Mouse (Mus musculus): ENCODE results near the gene Car7. TPM values are rescaled to one million over a fixed set of nuclear protein-coding genes. Genes with fewer than 3 reads are reported as not detected.

Gene Car7
- polyA plus RNA-seq, 1 experiment: 2.1 TPM

GRCm38 (mm10) chr8:104541515-104541880, 7.0 kb downstream of the Car7 start:
- Histone ChIP-seq H3K4me3 (ENCODE audit: low read depth, low read length) (peak overlapping the region; percentile 57), H3K36me3 (ENCODE audit: control insufficient read depth, insufficient read depth, low read length) (no peaks in the 10 kb centered on the region), H3K4me1 (ENCODE audit: control insufficient read depth, insufficient read depth, insufficient read length, low read length) (peaks cover 9% of the 10 kb centered on the region; the same call in 1 of the 2 replicates), H3K27me3 (ENCODE audit: control insufficient read depth, insufficient read depth, low read length) (peaks cover 26% of the 10 kb centered on the region), H3K27ac (ENCODE audit: insufficient read depth, low read depth, low read length) (no peak overlapping the region)
- 15% methylated on average over 8 of the region's 8 CpGs for WGBS
- TF ChIP-seq POLR2A (IDR thresholded peaks at IDR 0.05; ENCODE audit: low read depth, low read length): no peak
- TF ChIP-seq CTCF (IDR thresholded peaks at IDR 0.05; ENCODE audit: extremely low read depth, insufficient read length, insufficient replicate concordance, low read depth, low read length): no peak

- H3K27me3 ChIP-seq (ENCODE audit: control insufficient read depth, insufficient read depth, low read length): peaks cover 26% of the 10 kb centered on the region
- no peak overlapping the region for H3K27ac ChIP-seq (ENCODE audit: insufficient read depth, low read depth, low read length)
- TF ChIP-seq POLR2A (IDR thresholded peaks at IDR 0.05; ENCODE audit: low read depth, low read length) (no peak), CTCF (IDR thresholded peaks at IDR 0.05; ENCODE audit: extremely low read depth, insufficient read length, insufficient replicate concordance, low read depth, low read length) (no peak)
- H3K4me3 ChIP-seq (ENCODE audit: low read depth, low read length): no peak overlapping the region
- peaks cover 9% of the 10 kb centered on the region; the same call in 1 of the 2 replicates for H3K4me1 ChIP-seq (ENCODE audit: control insufficient read depth, insufficient read depth, insufficient read length, low read length)
- WGBS: 20% methylated on average over 11 of the region's 11 CpGs
- no peaks in the 10 kb centered on the region for H3K36me3 ChIP-seq (ENCODE audit: control insufficient read depth, insufficient read depth, low read length)
These were observed 7.7 kb downstream of the Car7 start for GRCm38 (mm10) chr8:104542160-104542559.

GRCm38 (mm10) chr8:104543440-104544045, 9.1 kb downstream of the Car7 start:
- H3K4me3 ChIP-seq (ENCODE audit: low read depth, low read length): no peak overlapping the region
- 83% methylated on average over 8 of the region's 8 CpGs for WGBS

GRCm38 (mm10) chr8:104555191-104555590, 20.7 kb downstream of the Car7 start:
- TF ChIP-seq CTCF (IDR thresholded peaks at IDR 0.05; ENCODE audit: extremely low read depth, insufficient read length, insufficient replicate concordance, low read depth, low read length) (no peak), POLR2A (IDR thresholded peaks at IDR 0.05; ENCODE audit: low read depth, low read length) (no peak)
- no peak overlapping the region for H3K27ac ChIP-seq (ENCODE audit: insufficient read depth, low read depth, low read length)
- no peaks in the 10 kb centered on the region for H3K4me1 ChIP-seq (ENCODE audit: control insufficient read depth, insufficient read depth, insufficient read length, low read length)
- H3K4me3 ChIP-seq (ENCODE audit: low read depth, low read length): no peak overlapping the region
- H3K36me3 ChIP-seq (ENCODE audit: control insufficient read depth, insufficient read depth, low read length): no peaks in the 10 kb centered on the region
- no peaks in the 10 kb centered on the region for H3K27me3 ChIP-seq (ENCODE audit: control insufficient read depth, insufficient read depth, low read length)
- WGBS: 71% methylated on average over 4 of the region's 4 CpGs

More at GRCm38 (mm10) chr8:104543440-104544045, 9.1 kb downstream of the Car7 start:
- peaks cover 9% of the 10 kb centered on the region; the same call in 1 of the 2 replicates for H3K4me1 ChIP-seq (ENCODE audit: control insufficient read depth, insufficient read depth, insufficient read length, low read length)
- H3K36me3 ChIP-seq (ENCODE audit: control insufficient read depth, insufficient read depth, low read length): no peaks in the 10 kb centered on the region
- no peak overlapping the region for H3K27ac ChIP-seq (ENCODE audit: insufficient read depth, low read depth, low read length)
- peaks cover 26% of the 10 kb centered on the region for H3K27me3 ChIP-seq (ENCODE audit: control insufficient read depth, insufficient read depth, low read length)
- TF ChIP-seq CTCF (IDR thresholded peaks at IDR 0.05; ENCODE audit: extremely low read depth, insufficient read length, insufficient replicate concordance, low read depth, low read length) (no peak), POLR2A (IDR thresholded peaks at IDR 0.05; ENCODE audit: low read depth, low read length) (no peak)

GRCm38 (mm10) chr8:104557226-104557625, 22.7 kb downstream of the Car7 start:
- WGBS: 55% methylated on average over 7 of the region's 7 CpGs
- TF ChIP-seq CTCF (IDR thresholded peaks at IDR 0.05; ENCODE audit: extremely low read depth, insufficient read length, insufficient replicate concordance, low read depth, low read length): no peak
- no peak for TF ChIP-seq POLR2A (IDR thresholded peaks at IDR 0.05; ENCODE audit: low read depth, low read length)
- Histone ChIP-seq H3K27ac (ENCODE audit: insufficient read depth, low read depth, low read length) (no peak overlapping the region), H3K36me3 (ENCODE audit: control insufficient read depth, insufficient read depth, low read length) (no peaks in the 10 kb centered on the region), H3K4me1 (ENCODE audit: control insufficient read depth, insufficient read depth, insufficient read length, low read length) (no peaks in the 10 kb centered on the region), H3K4me3 (ENCODE audit: low read depth, low read length) (no peak overlapping the region), H3K27me3 (ENCODE audit: control insufficient read depth, insufficient read depth, low read length) (no peaks in the 10 kb centered on the region)

GRCm38 (mm10) chr8:104560731-104561130, 26.2 kb downstream of the Car7 start:
- no peak overlapping the region for H3K4me3 ChIP-seq (ENCODE audit: low read depth, low read length)
- no peaks in the 10 kb centered on the region for H3K36me3 ChIP-seq (ENCODE audit: control insufficient read depth, insufficient read depth, low read length)
- TF ChIP-seq POLR2A (IDR thresholded peaks at IDR 0.05; ENCODE audit: low read depth, low read length): no peak
- TF ChIP-seq CTCF (IDR thresholded peaks at IDR 0.05; ENCODE audit: extremely low read depth, insufficient read length, insufficient replicate concordance, low read depth, low read length): no peak
- H3K4me1 ChIP-seq (ENCODE audit: control insufficient read depth, insufficient read depth, insufficient read length, low read length): no peaks in the 10 kb centered on the region
- no peak overlapping the region for H3K27ac ChIP-seq (ENCODE audit: insufficient read depth, low read depth, low read length)
- no peaks in the 10 kb centered on the region for H3K27me3 ChIP-seq (ENCODE audit: control insufficient read depth, insufficient read depth, low read length)

- TF ChIP-seq CTCF (IDR thresholded peaks at IDR 0.05; ENCODE audit: extremely low read depth, insufficient read length, insufficient replicate concordance, low read depth, low read length) (peak; percentile 100; the same call in 1 of the 2 replicates), POLR2A (IDR thresholded peaks at IDR 0.05; ENCODE audit: low read depth, low read length) (no peak)
- H3K4me3 ChIP-seq (ENCODE audit: low read depth, low read length): no peak overlapping the region
- H3K4me1 ChIP-seq (ENCODE audit: control insufficient read depth, insufficient read depth, insufficient read length, low read length): no peaks in the 10 kb centered on the region
- H3K27ac ChIP-seq (ENCODE audit: insufficient read depth, low read depth, low read length): no peak overlapping the region
- H3K27me3 ChIP-seq (ENCODE audit: control insufficient read depth, insufficient read depth, low read length): no peaks in the 10 kb centered on the region
- H3K36me3 ChIP-seq (ENCODE audit: control insufficient read depth, insufficient read depth, low read length): no peaks in the 10 kb centered on the region
- 10% methylated on average over 22 of the region's 22 CpGs for whole genome bisulfite sequencing
These were observed 30.4 kb downstream of the Car7 start for GRCm38 (mm10) chr8:104564633-104565456.

Measured in small intestine, adult 2 months (tissue).